27 mouse cellular contexts compared by ENCODE assay signal in genomic region chr11:120904561-120904960, GRCm38 (mm10).
"Had no signal": no experiment of that assay in that cellular context is flagged by ENCODE, and none has a peak within 500 bp of the region (broad histone marks: within the 10 kb centered on the region; RNA-seq: fewer than 3 reads in every experiment).

No protein-coding gene starts in this region.

- H3K9me3 ChIP-seq: embryonic facial prominence, embryonic 10.5 days; embryonic facial prominence, embryonic 12.5 days; embryonic facial prominence, embryonic 13.5 days; embryonic facial prominence, embryonic 15.5 days; forebrain, embryonic 10.5 days; forebrain, embryonic 12.5 days; forebrain, embryonic 13.5 days; forebrain, embryonic 15.5 days had no signal

- H3K27me3 ChIP-seq: embryonic facial prominence, embryonic 12.5 days; embryonic facial prominence, embryonic 13.5 days; embryonic facial prominence, embryonic 15.5 days; forebrain, embryonic 12.5 days; forebrain, embryonic 13.5 days; forebrain, embryonic 15.5 days had no signal

- H3K4me1 ChIP-seq: embryonic facial prominence, embryonic 10.5 days; embryonic facial prominence, embryonic 12.5 days; embryonic facial prominence, embryonic 13.5 days; embryonic facial prominence, embryonic 15.5 days; forebrain, embryonic 10.5 days; forebrain, embryonic 12.5 days; forebrain, embryonic 13.5 days; forebrain, embryonic 15.5 days had no signal

- ATAC-seq: forebrain, embryonic 13.5 days; forebrain, embryonic 15.5 days; forebrain, embryonic 16.5 days had no signal

- H3K4me2 ChIP-seq: embryonic facial prominence, embryonic 12.5 days; embryonic facial prominence, embryonic 13.5 days; embryonic facial prominence, embryonic 15.5 days; forebrain, embryonic 12.5 days; forebrain, embryonic 13.5 days; forebrain, embryonic 15.5 days had no signal

- H3K27ac ChIP-seq: embryonic facial prominence, embryonic 10.5 days; embryonic facial prominence, embryonic 12.5 days; embryonic facial prominence, embryonic 13.5 days; embryonic facial prominence, embryonic 15.5 days; forebrain, embryonic 10.5 days; forebrain, embryonic 12.5 days; forebrain, embryonic 13.5 days; forebrain, embryonic 15.5 days had no signal

- H3K4me3 ChIP-seq: embryonic facial prominence, embryonic 10.5 days; embryonic facial prominence, embryonic 12.5 days; embryonic facial prominence, embryonic 13.5 days; embryonic facial prominence, embryonic 15.5 days; erythroblast, embryonic 14.5 days; forebrain, embryonic 10.5 days; forebrain, embryonic 12.5 days; forebrain, embryonic 13.5 days; forebrain, embryonic 15.5 days; gastrocnemius, adult 2 months had no signal

- DNase-seq: cerebellum, adult 18-20 months; cerebellum, adult 2 months; cerebellum, adult 8-10 months; cerebellum, adult 9-10 months; cerebellum, adult 9-11 months; cerebellum, postnatal 10 days; cerebellum, postnatal 14 days; cerebellum, postnatal 25 days; cerebellum, postnatal 36 days; embryo, embryonic 11 days; forebrain, postnatal 0 days; gastrocnemius, adult 2 months; gastrocnemius, postnatal 10 days; gastrocnemius, postnatal 14 days; gastrocnemius, postnatal 25 days; gastrocnemius, postnatal 36 days; heart, adult 18-20 months had no signal

- H3K9ac ChIP-seq: embryonic facial prominence, embryonic 12.5 days; embryonic facial prominence, embryonic 13.5 days; embryonic facial prominence, embryonic 15.5 days; forebrain, embryonic 12.5 days; forebrain, embryonic 13.5 days; forebrain, embryonic 15.5 days; forebrain, postnatal 0 days had no signal
